Mouse (Mus musculus) midbrain, embryonic 14.5 days (tissue): ENCODE measurements around the gene Plscr5. TPM values are rescaled to one million over a fixed set of nuclear protein-coding genes. Genes with fewer than 3 reads are reported as not detected.
A peak's percentile ranks its signal among the peaks of the same experiment; 100 is the strongest.

Source experiments
- ATAC-seq: fragments of 200-750 bp; cut with Nextera tagmentation; 2 replicates; pipeline ENCODE4 v1.8.0; 2017; ENCODE audit warnings: moderate number of reproducible peaks, moderate library complexity; ENCODE audit not compliant: low FRiP score, low TSS enrichment
- DNase-seq: peaks from one replicate; pipeline ENCODE4 v3.0.0-alpha.2; 2015
- H3K27ac ChIP-seq: fragments of 300-500 bp; sonication (generic); replicated peaks from 2 replicates; pipeline ENCODE4 v1.5.1; 2014; ENCODE audit warnings: mild to moderate bottlenecking, low read depth, low read length, moderate library complexity
- H3K27me3 ChIP-seq: fragments of 300-500 bp; sonication (generic); 2 replicates; pipeline ENCODE4 v1.6.1; 2014; ENCODE audit warnings: low read length, control low read depth, mixed read lengths; ENCODE audit not compliant: control insufficient read depth, insufficient read depth
- H3K36me3 ChIP-seq: fragments of 300-500 bp; sonication (generic); 2 replicates; pipeline ENCODE4 v1.6.1; 2014; ENCODE audit warnings: low read length, control low read depth; ENCODE audit not compliant: control insufficient read depth, insufficient read depth
- H3K4me1 ChIP-seq: fragments of 300-500 bp; sonication (generic); 2 replicates; pipeline ENCODE4 v1.6.1; 2014; ENCODE audit warnings: mild to moderate bottlenecking, antibody characterized with exemption, low read length, control low read depth; ENCODE audit not compliant: control insufficient read depth, insufficient read depth
- H3K4me2 ChIP-seq: fragments of 300-500 bp; sonication (generic); 2 replicates; pipeline ENCODE4 v1.6.1; 2014; ENCODE audit warnings: mild to moderate bottlenecking, low read length, moderate library complexity
- H3K4me3 ChIP-seq: fragments of 300-500 bp; sonication (generic); replicated peaks from 2 replicates; pipeline ENCODE4 v1.5.1; 2014; ENCODE audit warnings: low read depth, low read length
- H3K9ac ChIP-seq: fragments of 300-500 bp; sonication (generic); replicated peaks from 2 replicates; pipeline ENCODE4 v1.6.1; 2014; ENCODE audit warnings: mild to moderate bottlenecking, low read length, moderate library complexity
- H3K9me3 ChIP-seq: fragments of 300-500 bp; sonication (generic); 2 replicates; pipeline ENCODE4 v1.6.1; 2016; ENCODE audit warnings: low read length, control low read depth, mixed read lengths; ENCODE audit not compliant: control insufficient read depth
- WGBS: fragments of 180-500 bp; shearing (Covaris S2); extraction: QIAGEN DNeasy Blood & Tissue Kit; methylation state at CpG from one replicate; pipeline ENCODE4 v1.1.7; 2014; 5-methylcytosine and 5-hydroxymethylcytosine counted together
- polyA plus RNA-seq: library from polyadenylated mRNA; unstranded; fragments of >200 nt; fragmentation: Nextera tagmentation; extraction: Ambion mirVana; gene quantifications from 2 replicates; pipeline ENCODE4 v1.2.1, GENCODE M21; 2014

Gene Plscr5
- polyA plus RNA-seq, 1 experiment from 2014 or later = 0.47 TPM

DNA sequence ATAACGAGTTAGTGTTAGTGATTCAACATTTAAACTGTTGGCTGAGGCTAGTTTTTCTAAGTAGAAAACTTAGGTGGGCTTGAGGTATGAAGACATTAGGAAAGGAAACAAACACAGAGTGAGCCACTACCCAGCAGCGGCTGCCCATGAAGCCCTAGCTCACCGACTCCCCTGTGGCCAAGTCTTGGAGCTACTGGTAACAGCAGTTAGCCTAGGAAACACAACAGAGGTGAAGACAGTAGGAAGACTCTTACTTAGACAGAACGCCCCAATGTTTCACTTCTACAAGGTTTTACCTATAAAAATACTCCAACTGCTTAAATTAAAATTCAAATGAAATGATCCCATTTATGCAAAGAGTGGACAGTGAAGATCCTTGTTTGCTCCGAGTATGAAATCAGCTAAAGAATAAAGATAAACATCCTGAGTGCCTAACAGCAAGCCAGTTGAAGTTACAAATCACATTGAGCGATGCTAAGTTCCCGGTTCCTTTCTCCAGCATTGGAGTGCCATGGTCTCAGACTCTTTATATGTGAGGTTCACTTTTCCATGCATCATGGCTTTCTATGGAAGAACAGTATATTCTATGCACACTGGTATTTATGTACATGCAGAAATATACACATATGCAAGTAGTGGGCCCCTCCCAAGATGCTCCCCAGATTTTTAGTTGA, 56.2 kb downstream of the Plscr5 start:
- WGBS = 88% methylated on average over 7 of the region's 7 CpGs
- H3K27ac ChIP-seq = no peak overlapping the region
- no peak for ATAC-seq

DNA sequence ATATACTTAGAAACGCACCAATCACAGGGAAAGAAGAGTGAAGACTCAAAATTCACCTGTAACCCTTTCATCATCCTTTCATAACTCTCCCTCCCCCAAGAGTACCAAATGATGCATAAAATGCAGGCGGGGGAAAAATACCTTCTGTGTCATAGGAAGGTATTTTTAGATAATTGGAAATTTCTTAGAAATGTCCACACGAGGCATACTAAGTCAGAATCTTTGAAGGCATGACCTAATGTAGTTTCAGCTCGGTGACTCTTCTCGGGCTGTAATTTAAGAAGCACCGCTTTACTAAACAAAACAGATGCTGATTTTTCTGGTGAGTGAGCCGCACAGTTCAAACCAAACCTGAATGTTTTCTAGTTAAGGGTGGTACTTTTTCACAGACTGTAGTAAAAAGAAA, 56.7 kb downstream of the Plscr5 start, which contains the start of gene Plscr1:
TSS of gene Plscr1 (plus strand) at position 304 of the 406 bp plus-strand sequence.
- DNase-seq = peak; percentile 6
- Histone ChIP-seq H3K4me2 (peak within 1 kb of the TSS; percentile 80), H3K4me1 (0 out of 2 replicates have a peak, but pooled peaks cover 9% of the 10 kb centered on the region), H3K36me3 (no peaks in the 10 kb centered on the region), H3K9ac (peak within 1 kb of the TSS; percentile 56), H3K27ac (peak within 1 kb of the TSS; percentile 32; the same call in 1 of the 2 replicates), H3K4me3 (peak within 1 kb of the TSS; percentile 59), H3K9me3 (no peaks in the 10 kb centered on the region), H3K27me3 (no peaks in the 10 kb centered on the region)
- WGBS = 43% methylated on average over 7 of the region's 7 CpGs
- no peak for ATAC-seq

More for the DNA sequence above, 56.2 kb downstream of the Plscr5 start:
- Histone ChIP-seq H3K4me2 (no peak overlapping the region), H3K9me3 (no peaks in the 10 kb centered on the region), H3K4me3 (no peak overlapping the region), H3K4me1 (0 out of 2 replicates have a peak, but pooled peaks cover 9% of the 10 kb centered on the region), H3K27me3 (no peaks in the 10 kb centered on the region), H3K9ac (no peak overlapping the region), H3K36me3 (no peaks in the 10 kb centered on the region)
- DNase-seq = no peak

DNA sequence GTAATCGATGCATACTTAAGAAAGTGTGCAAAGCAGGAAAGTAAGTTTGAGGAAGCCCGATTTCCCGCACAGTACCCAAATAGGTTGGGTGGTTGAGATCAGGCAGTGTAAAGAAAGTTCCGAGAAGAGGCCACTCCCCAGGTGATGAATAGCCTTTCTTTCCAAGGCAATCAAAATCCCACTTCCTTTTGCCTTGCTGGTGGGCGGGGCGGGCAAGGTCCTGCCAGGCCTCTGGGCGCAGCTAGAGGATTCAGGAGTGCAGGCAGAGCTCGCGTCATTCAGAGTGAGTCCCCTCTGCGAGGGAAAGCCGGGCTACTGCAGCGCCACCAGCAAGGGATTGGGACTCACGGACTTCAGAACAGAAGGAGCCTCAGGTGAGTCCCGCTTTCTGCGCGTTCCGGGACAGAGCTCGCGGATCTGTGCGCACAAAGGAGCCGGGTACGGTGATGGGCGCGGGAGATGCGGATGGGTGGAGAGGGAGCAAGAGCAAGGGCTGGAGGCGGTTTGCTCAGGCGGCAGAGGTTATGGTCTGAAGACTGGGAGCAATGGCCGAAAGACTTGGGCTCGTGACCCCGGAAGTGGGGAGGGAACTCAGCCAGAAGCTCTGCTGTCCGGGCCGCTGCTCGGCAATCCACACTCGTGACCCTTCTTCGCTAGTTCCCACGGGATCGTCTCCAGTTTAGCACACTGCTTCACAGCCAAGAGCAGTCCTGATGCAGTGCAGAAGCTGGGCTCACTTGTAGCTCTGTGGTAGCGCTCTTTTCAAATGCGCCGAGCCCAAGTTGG, 57.4 kb downstream of the Plscr5 start:
- peak; percentile 79 for DNase-seq
- H3K4me3 ChIP-seq = peak overlapping the region; percentile 59
- WGBS = 2% methylated on average over 40 of the region's 40 CpGs
- H3K9ac ChIP-seq = peak overlapping the region; percentile 56
- ATAC-seq = peak; percentile 87
- H3K9me3 ChIP-seq = no peaks in the 10 kb centered on the region
- no peaks in the 10 kb centered on the region for H3K36me3 ChIP-seq
- peak overlapping the region; percentile 80 for H3K4me2 ChIP-seq
- H3K27ac ChIP-seq = peak overlapping the region; percentile 32; the same call in 1 of the 2 replicates
- H3K4me1 ChIP-seq = 0 out of 2 replicates have a peak, but pooled peaks cover 9% of the 10 kb centered on the region
- H3K27me3 ChIP-seq = no peaks in the 10 kb centered on the region

DNA sequence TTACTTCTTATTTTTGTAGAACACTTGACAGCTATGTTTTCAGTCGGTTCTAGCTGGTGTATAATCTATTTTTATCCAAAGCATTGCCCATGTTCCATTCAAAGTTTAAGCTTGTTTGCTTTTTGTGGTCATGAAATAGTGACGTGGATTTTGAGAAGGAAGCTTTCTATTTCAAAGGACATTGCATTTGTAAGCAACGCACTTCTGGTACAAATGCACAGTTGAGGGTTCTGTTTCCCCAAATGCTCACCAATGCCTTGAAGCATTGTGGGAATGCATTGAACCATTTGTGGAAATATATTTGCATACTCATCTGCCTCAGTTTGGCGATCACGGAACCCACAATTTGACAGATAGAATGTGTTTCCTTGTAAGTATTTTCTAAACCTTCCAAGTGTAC, 60.0 kb downstream of the Plscr5 start:
- no peaks in the 10 kb centered on the region for H3K36me3 ChIP-seq
- H3K27ac ChIP-seq = no peak overlapping the region
- DNase-seq (no peak), ATAC-seq (no peak)
- no peaks in the 10 kb centered on the region for H3K9me3 ChIP-seq
- no peak overlapping the region for H3K9ac ChIP-seq
- no peak overlapping the region for H3K4me3 ChIP-seq
- H3K4me1 ChIP-seq = 0 out of 2 replicates have a peak, but pooled peaks cover 9% of the 10 kb centered on the region
- no peaks in the 10 kb centered on the region for H3K27me3 ChIP-seq
- 83% methylated on average over 5 of the region's 5 CpGs for WGBS
- no peak overlapping the region for H3K4me2 ChIP-seq

DNA sequence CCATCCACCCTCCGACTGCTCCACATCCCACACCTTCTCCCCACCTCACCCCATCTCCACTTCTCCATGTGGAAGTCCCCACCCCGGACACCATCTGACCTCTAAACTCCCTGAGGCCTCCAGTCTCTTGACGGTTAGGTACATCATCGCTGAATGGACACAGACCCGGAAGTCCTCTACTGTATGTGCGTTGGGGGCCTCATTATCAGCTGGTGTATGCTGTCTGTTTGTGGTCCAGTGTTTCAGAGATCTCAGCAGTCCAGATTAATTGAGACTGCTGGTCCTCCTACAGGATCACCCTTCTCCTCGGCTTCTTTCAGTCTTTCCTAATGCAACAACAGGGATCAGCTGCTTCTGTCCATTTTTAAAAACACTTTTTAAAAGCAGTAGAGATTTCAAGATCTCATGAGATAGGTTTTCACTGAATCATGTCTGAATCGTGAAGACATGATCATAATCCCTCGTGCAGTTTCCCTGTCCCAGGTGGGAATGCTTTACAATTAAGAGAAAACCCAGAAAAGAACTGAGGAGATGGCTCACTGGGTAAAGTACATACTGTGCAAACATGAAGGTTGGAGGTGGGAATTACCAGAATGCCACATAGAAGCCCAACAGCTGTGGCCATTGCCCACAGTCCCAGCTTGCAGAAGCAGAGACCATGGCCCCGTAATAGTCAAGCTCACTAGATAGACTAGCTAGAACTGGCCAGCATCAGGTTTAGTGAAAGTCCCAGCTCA, 61.0 kb downstream of the Plscr5 start:
- H3K4me1 ChIP-seq = 0 out of 2 replicates have a peak, but pooled peaks cover 9% of the 10 kb centered on the region
- H3K27me3 ChIP-seq = no peaks in the 10 kb centered on the region
- no peak overlapping the region for H3K4me3 ChIP-seq
- no peak overlapping the region for H3K4me2 ChIP-seq
- H3K27ac ChIP-seq = no peak overlapping the region
- H3K9ac ChIP-seq = no peak overlapping the region
- DNase-seq (no peak), ATAC-seq (no peak)
- WGBS = 93% methylated on average over 10 of the region's 10 CpGs
- H3K36me3 ChIP-seq = no peaks in the 10 kb centered on the region
- H3K9me3 ChIP-seq = no peaks in the 10 kb centered on the region

Other genes with a start within 250 kb of the Plscr5 start
- 7.8 and 10.0 TPM in 2 replicates for gene Plscr1, start 56.8 kb downstream of the Plscr5 start, polyA plus RNA-seq
- 0.43 TPM in 1 of 2 replicates, not detected in the other for gene Plscr2, start 82.7 kb downstream of the Plscr5 start, polyA plus RNA-seq
- not detected in 2 replicates for gene 1700057G04Rik, start 116.4 kb downstream of the Plscr5 start, polyA plus RNA-seq